Mouse (Mus musculus): ENCODE measurements around the gene Slc41a3.

Gene Slc41a3

GRCm38 (mm10) chr6:90604533-90605297 lies at the start of gene Slc41a3:
Gene Slc41a3, plus strand, starts transcription at chr6:90604725.
- peak; percentile 94 for DNase-seq

DNA sequence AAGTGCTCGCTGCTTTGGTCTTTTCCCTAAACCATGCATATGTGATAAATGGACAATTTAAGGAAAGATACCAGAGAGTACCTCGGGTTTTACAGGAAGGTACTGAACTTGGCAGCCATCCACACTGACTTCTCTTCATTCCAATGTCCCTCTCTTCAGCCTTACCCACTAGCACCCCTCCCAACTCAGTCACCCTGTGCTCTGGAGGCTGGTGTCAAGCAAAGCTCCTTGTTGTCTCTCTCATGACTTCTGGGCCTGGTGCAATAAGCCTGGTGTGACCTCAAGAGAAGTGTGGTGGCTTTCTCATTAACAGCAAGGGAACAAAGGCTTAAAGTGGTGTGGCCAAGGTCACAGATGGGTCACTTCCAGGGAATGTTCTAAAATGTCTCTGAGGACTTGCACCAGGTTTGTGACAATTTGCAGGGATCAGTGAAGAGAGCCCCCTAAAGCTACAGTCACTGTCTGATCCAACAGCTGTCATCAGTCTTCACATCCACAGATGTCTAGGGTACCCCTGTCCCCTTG lies 47.9 kb upstream of the Slc41a3 start:
- no peak for DNase-seq

GRCm38 (mm10) chr6:90557077-90557476 lies 47.4 kb upstream of the Slc41a3 start:
- no peak for DNase-seq

DNA sequence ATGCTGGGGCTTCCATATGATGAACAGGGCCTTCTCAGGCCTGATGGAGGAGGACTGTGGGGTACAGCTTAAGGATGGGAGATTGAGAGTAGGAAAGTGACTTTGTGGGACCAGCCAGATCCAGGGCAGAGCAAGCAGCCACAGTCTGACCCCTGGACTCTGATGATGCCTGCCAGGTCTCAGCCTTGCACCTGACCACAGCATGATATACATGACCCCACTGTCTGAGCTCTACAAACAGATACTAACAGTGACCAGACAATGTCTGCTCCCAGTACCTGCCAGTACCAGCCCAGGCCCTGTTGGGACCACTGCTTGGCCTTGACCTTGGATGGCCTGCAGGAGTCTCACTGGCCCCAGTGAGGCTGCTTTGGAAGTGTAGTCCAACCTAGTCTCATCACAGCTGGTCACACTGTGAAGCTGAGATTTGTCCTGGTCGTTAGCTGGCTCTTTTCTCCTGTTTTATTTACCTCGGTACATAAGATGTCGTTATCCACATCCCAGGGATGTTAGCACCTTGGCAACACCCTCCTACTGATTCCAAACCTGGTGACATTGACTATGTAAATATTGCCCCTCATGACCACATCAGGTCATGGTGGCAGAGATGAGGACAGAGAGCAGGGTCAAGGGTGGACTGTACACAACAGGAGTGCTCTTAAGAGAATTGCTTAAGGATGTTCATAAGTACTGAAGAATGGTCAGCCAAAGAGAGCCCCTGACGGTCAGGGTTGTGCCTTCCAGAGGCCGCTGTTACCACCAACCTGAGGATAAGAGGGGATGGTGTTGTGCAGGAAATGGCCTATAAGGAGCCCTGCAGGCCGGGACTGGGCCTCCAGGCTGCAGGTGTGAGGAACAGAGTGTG lies 46.5 kb upstream of the Slc41a3 start:
- DNase-seq = no peak

DNA sequence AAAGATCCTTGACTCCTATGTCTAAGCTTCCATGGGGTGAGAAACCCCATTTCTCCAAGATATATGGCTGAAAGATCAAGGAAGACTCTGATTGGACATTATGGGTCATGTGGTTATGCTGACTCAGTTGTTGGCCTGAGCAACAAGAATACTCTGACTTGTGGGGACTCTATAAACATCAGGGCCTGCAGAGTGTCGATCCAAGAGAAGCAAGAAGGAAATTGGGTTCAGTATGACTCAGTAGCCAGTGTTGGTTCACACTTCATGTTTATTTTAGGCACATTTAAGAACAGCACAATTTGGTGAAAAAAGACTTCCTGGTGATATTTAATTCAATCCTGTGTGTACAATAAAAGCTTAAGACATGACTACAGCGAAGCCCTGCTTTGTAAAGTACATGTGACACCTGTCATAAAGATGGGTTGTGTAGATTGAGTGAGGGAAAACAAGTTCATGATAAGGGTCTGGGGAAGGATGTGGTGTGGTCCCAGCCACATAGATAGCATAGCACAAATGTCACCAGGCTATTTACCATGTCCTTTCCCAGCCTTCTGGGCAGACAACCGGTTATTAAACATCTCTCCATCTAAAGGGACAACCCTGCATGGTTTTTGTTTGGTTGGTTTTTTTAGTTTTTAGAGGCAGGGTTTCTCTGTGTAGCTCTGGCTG lies 44.0 kb upstream of the Slc41a3 start:
- DNase-seq = no peak

GRCm38 (mm10) chr6:90561234-90561781 lies 43.2 kb upstream of the Slc41a3 start:
- DNase-seq = peak; percentile 93

DNA sequence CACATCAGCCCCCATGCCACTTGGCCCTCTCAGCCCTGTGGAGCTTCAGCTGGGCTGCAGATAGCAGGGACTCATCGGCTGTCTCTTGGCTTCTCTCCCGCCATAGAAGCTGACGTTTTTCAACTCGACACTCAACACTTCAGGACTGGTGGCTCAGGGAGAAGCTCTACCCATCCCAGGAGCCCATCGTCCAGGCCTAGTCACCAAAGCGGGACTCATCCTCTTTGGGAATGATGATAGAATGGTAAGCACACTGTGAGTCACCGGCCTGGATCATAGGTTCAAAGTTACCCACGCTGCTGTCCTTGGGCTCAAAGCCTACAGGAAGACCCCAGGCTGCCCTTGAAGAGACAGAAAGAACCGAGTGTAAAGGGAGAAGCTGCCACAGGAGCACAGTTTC lies 40.3 kb upstream of the Slc41a3 start:
- DNase-seq = no peak

- DNase-seq = no peak
Measured at GRCm38 (mm10) chr6:90565357-90566215, 38.9 kb upstream of the Slc41a3 start.

DNA sequence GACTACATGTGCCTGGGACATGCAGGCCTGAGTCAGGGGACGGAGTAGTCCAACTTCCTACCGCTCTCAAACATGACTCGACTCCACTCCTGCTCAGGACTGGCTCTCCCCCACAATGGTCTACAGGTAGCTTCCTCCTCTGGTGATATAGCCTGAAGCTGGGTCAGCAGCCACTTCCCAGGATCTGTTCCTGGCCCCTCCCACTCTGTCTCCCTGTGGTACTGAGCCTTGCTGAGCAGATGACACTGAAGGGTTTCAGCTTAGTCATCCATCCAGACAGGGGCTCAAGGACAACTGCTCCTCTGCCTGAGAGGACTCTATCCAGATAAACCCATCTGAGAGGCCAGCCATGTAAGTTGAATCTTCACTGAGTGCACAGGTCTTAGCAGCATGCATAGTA lies 37.0 kb upstream of the Slc41a3 start:
- no peak for DNase-seq

DNA sequence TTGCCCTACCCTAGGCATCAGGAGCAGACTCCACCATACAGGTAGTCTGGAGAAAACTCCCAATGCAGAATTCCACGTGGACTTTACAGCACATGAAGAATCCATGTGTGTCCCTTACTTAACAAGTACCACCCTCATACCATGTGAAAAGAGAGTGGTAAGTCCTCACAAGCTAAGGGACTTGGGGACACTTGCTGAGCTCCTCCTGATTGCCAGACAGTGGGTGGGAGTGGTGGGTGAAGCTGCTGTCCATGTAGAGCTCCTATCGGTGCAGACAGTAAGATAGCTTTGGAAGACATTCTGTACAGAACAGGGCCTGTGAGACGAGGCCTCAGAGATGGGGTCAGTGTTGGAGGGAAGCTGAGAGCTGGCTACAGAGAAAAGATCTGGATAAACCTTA lies 36.6 kb upstream of the Slc41a3 start:
- no peak for DNase-seq

GRCm38 (mm10) chr6:90568721-90569120 lies 35.8 kb upstream of the Slc41a3 start:
- no peak for DNase-seq

DNA sequence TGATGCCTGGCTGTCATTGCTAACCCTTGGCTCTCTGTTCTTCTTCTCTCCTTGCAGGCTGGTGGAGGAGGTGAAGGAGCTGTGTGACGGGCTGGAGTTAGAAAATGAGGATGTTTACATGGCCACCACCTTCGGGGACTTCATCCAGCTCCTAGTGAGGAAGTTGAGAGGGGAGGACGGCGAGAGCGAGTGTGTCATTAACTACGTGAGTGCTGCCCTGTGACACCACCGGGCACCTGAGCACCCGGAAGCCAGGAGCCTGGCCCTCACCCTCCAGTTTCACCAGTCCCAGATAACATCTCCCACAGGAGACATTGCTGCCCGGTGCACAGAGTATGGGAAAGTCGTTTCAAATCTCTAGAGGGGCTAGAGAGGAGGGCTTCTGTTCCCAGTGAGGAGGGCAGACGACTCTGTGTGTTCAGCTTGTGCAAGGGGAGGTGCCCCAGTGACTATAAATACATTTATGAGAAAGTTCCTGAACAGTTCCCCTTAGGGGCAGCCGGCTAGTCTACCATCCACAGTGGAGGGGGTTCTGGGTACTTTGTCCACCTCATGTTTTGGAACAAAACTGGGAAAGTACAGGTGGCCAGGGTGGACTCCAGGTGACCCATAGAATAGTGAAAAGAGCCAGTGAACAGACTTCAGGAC lies 34.7 kb upstream of the Slc41a3 start:
- no peak for DNase-seq

GRCm38 (mm10) chr6:90570392-90570791 lies 34.1 kb upstream of the Slc41a3 start:
- DNase-seq = no peak

GRCm38 (mm10) chr6:90575261-90575715 lies 29.2 kb upstream of the Slc41a3 start:
- peak; percentile 88 for DNase-seq

DNA sequence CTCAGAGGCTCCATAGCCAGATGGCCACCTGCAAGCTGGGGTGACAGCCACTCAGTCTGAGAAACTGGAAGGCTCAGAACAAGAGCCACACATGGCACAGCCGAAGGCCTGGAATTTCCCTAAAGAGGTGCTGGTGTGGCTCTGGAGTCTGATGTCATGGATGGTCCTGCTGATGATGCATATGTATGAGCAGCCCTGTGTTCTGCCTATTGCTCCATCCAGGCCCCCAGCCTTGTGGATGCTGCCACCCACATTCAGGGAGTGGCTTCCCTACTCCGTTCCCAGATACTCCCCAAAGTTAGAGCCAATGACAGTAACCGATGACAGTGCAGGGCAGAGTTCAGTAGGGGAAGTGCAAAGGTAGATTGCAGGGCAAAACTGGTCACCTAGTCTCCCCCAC lies 26.4 kb upstream of the Slc41a3 start:
- DNase-seq = no peak

DNA sequence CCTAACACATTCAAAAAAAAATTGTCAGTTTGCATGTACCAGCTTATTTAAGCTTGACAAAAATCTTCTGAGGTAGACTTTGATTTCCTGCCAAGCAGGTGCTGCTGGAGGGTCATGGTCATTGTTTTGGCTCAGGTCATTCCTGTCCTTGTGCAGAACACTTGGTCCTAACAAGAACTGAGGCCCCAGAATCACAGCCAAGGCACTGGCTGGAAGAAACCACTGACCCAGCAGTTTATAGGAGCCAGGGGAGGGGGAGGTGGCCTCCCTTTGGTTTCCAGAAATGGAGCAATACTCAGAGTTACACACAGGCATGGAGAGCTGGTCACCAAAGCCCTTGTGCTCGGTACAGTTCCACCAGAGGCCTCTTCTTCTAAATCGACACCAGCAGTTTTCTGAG lies 22.2 kb upstream of the Slc41a3 start:
- no peak for DNase-seq

GRCm38 (mm10) chr6:90588113-90588512 lies 16.4 kb upstream of the Slc41a3 start:
- DNase-seq = no peak

DNA sequence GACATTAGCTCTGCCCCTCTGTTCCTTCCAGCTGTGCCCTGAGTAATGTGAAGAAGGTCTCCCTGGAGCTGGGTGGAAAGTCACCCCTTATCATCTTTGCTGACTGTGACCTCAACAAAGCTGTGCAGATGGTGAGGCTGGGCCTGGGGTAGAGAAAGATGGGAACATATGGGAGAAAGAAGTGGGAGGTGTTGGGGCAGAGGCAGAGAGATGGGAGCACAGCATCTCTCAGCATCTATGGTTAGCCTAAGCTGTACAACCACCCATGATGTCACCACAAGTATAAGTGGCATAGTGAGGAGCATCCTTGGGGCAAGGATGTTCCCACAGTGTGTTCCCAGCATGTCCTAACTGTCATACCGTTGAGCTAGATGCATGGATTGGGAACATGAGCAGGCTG lies 13.8 kb upstream of the Slc41a3 start:
- no peak for DNase-seq

- DNase-seq = no peak
Measured at GRCm38 (mm10) chr6:90594972-90595371, 9.6 kb upstream of the Slc41a3 start.

DNA sequence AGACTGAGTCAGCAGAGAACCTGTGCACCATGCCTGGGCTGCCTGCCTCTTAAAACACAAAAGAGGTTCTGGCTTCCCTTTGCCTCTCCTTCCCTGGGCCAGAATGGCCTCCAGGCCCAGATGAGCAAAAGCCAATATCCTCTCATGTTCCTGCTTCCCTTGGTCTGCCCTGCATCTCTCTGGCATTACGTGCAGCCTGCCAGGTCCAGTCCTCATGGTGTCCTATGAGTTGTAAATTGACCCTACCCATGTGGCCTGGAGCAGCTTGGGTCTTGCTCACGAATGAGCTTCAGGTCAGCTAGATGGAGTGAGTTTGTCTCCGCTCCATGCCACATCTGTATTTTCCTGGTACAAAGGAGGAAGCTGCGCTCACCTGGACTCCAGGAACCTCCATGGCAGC lies 7.5 kb upstream of the Slc41a3 start:
- DNase-seq = no peak

- no peak for DNase-seq
Measured at GRCm38 (mm10) chr6:90597592-90597991, 6.9 kb upstream of the Slc41a3 start.

Measured in retina, postnatal 1 day (tissue).